Mouse (Mus musculus) kidney, adult 2 months (tissue): ENCODE data around the gene Polr2m.

ENCODE experiments used
- CTCF ChIP-seq: fragments of 200-500 bp; conservative IDR thresholded peaks from 2 replicates; pipeline ENCODE4 v1.5.1; 2011; ENCODE audit warnings: low read depth, mild to moderate bottlenecking, control low read depth, low read length, moderate library complexity, mixed read lengths; ENCODE audit not compliant: insufficient read depth, insufficient read length
- POLR2A ChIP-seq: fragments of 200-500 bp; IDR thresholded peaks from one replicate; pipeline ENCODE4 v1.6.1; 2011; ENCODE audit warnings: low read depth, low read length, control low read depth

GRCm38 (mm10) chr9:71445308-71445707 lies 40.4 kb downstream of the Polr2m start:
- no peak for TF ChIP-seq CTCF
- TF ChIP-seq POLR2A, result no peak
